ENCODE assay signal across 19 mouse cellular contexts in the genomic region with DNA sequence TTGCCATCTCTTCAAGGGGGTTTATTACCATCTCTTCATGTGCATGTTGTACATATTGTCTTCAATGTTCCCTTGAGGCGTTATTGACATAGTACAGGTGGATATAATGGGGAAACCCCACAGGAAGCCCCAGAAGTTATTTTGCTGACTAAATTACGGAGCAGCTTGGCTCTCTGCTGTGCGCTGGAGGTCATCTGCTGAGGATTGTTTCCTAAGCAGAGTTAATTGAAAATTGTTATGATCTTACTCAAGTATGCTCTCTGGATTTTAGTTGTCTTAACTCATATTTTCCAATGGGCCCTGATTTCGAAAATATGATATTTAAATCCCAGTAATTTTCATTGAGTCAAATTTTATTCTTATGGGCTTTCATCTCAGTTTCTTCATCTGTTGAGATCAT.
"Had no signal": no experiment of that assay in that cellular context is flagged by ENCODE, and none has a peak within 500 bp of the region (broad histone marks: within the 10 kb centered on the region; RNA-seq: fewer than 3 reads in every experiment).

No protein-coding gene starts in this region.

- H3K4me1 ChIP-seq: liver, embryonic 13.5 days; liver, embryonic 15.5 days; megakaryocyte, embryonic 14.5 days; stomach, embryonic 15.5 days had no signal

- H3K4me3 ChIP-seq: liver, embryonic 13.5 days; liver, embryonic 15.5 days; lung, embryonic 15.5 days; megakaryocyte, embryonic 14.5 days; midbrain, embryonic 13.5 days; stomach, embryonic 15.5 days had no signal

- H3K27ac ChIP-seq: liver, embryonic 13.5 days; liver, embryonic 15.5 days; lung, embryonic 15.5 days; macrophage; stomach, embryonic 15.5 days; stomach, postnatal 0 days had no signal

- H3K9me3 ChIP-seq: liver, embryonic 13.5 days; liver, embryonic 15.5 days; lung, embryonic 15.5 days; midbrain, embryonic 13.5 days; stomach, embryonic 15.5 days had no signal

- H3K36me3 ChIP-seq: liver, embryonic 13.5 days; liver, embryonic 15.5 days; lung, embryonic 15.5 days; midbrain, embryonic 13.5 days; stomach, embryonic 15.5 days had no signal

- DNase-seq: liver, embryonic 13.5 days; liver, postnatal 0 days; lung, adult 2 months; lung, postnatal 14 days; lung, postnatal 36 days; right cerebral cortex, postnatal 14 days; thymus, adult 2 months; thymus, postnatal 25 days; thymus, postnatal 4 days had no signal

- H3K4me2 ChIP-seq: liver, embryonic 13.5 days; liver, embryonic 15.5 days; lung, embryonic 15.5 days; midbrain, embryonic 11.5 days; midbrain, embryonic 13.5 days; stomach, embryonic 15.5 days had no signal

- H3K27me3 ChIP-seq: liver, embryonic 13.5 days; liver, embryonic 15.5 days; lung, embryonic 15.5 days; megakaryocyte, embryonic 14.5 days; midbrain, embryonic 13.5 days; stomach, embryonic 15.5 days had no signal

- H3K9ac ChIP-seq: liver, embryonic 13.5 days; liver, embryonic 15.5 days; liver, postnatal 0 days; lung, embryonic 15.5 days; stomach, embryonic 15.5 days had no signal

- ATAC-seq: liver, postnatal 0 days; lung, postnatal 0 days; midbrain, embryonic 16.5 days had no signal
